Mouse (Mus musculus) intestine, embryonic 15.5 days (tissue): Measurements from ENCODE around the gene Prkcb. TPM values are rescaled to one million over a fixed set of nuclear protein-coding genes. Genes with fewer than 3 reads are reported as not detected.

Experiments used
- ATAC-seq: fragments of 200-750 bp; cut with Nextera tagmentation; 2 replicates; pipeline ENCODE4 v1.8.0; 2017; ENCODE audit warnings: moderate TSS enrichment, moderate library complexity
- H3K27ac ChIP-seq: fragments of 300-500 bp; sonication (generic); 2 replicates; pipeline ENCODE4 v1.5.1; 2015; ENCODE audit warnings: mild to moderate bottlenecking, inconsistent platforms
- H3K27me3 ChIP-seq: fragments of 300-500 bp; sonication (generic); replicated peaks from 2 replicates; pipeline ENCODE4 v1.6.1; 2015; ENCODE audit warnings: inconsistent platforms
- H3K36me3 ChIP-seq: fragments of 300-500 bp; sonication (generic); 2 replicates; pipeline ENCODE4 v1.6.1; 2015; ENCODE audit warnings: inconsistent platforms
- H3K4me1 ChIP-seq: fragments of 300-500 bp; sonication (generic); replicated peaks from 2 replicates; pipeline ENCODE4 v1.6.1; 2015; ENCODE audit warnings: inconsistent platforms
- H3K4me2 ChIP-seq: fragments of 300-500 bp; sonication (generic); replicated peaks from 2 replicates; pipeline ENCODE4 v1.6.1; 2015; ENCODE audit warnings: mild to moderate bottlenecking, inconsistent platforms
- H3K4me3 ChIP-seq: fragments of 300-500 bp; sonication (generic); replicated peaks from 2 replicates; pipeline ENCODE4 v1.5.1; 2015; ENCODE audit warnings: inconsistent platforms
- H3K9ac ChIP-seq: fragments of 300-500 bp; sonication (generic); 2 replicates; pipeline ENCODE4 v1.6.1; 2015; ENCODE audit warnings: inconsistent platforms
- H3K9me3 ChIP-seq: fragments of 300-500 bp; sonication (generic); 2 replicates; pipeline ENCODE4 v1.6.1; 2016; ENCODE audit warnings: inconsistent platforms
- WGBS: fragments of 180-500 bp; shearing (Covaris S2); methylation state at CpG from one replicate; pipeline ENCODE4 v1.1.7; 2015; 5-methylcytosine and 5-hydroxymethylcytosine counted together
- polyA plus RNA-seq: library from polyadenylated mRNA; unstranded; fragments of >200 nt; fragmentation: Nextera tagmentation; extraction: Ambion mirVana; gene quantifications from 2 replicates; pipeline ENCODE4 v1.2.1, GENCODE M21; 2015

Gene Prkcb
- polyA plus RNA-seq, 1 experiment from 2014 or later: 12.3 TPM

DNA sequence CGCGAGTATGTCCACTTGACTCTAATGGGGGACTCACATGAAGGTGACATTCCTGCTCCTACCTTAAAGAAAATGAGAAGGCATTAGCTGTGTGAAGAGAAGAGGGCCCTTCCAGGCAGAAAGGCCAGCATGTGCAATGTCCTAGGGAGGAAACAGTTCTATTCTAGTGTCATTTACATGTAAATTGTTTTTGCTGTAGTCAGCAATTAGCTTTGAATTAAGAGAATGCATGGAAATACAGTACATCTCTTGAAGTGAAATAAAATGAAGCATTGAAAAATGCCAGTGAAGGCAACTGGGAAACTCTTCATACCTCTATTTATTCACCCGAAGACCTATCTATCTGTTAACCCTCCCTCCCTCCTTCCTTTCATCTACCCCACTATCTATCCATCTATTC, 48.8 kb downstream of the Prkcb start:
- Histone ChIP-seq H3K27me3 (no peaks in the 10 kb centered on the region), H3K4me1 (no peaks in the 10 kb centered on the region), H3K4me3 (no peak overlapping the region), H3K27ac (no peak overlapping the region), H3K9ac (no peak overlapping the region), H3K4me2 (no peak overlapping the region), H3K36me3 (no peaks in the 10 kb centered on the region), H3K9me3 (no peaks in the 10 kb centered on the region)
- WGBS: 89% methylated on average over 3 of the region's 3 CpGs
- no peak for ATAC-seq

DNA sequence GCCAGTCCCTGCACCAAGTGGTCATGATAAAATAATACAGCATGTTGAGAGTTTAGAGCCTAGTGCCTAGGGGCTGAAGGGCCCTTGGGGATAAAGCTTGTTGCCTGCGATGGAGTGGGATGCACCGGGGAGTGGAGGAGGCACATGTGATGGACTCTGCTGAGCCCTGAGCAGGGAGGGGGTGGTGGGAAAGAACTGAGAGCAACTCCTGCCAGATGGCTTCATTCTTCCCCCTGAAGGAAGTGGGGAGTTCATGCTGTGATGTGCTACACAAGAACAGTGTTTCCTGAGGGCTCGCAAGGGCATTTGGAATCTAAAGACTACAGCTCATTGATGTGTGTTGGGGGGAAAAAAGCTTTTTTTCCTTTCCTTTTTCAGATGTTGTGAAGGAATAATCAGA, 49.5 kb downstream of the Prkcb start:
- no peaks in the 10 kb centered on the region for H3K4me1 ChIP-seq
- H3K9me3 ChIP-seq: no peaks in the 10 kb centered on the region
- H3K27ac ChIP-seq: no peak overlapping the region
- no peak overlapping the region for H3K9ac ChIP-seq
- no peak overlapping the region for H3K4me2 ChIP-seq
- H3K27me3 ChIP-seq: no peaks in the 10 kb centered on the region
- WGBS: 68% methylated on average over 3 of the region's 3 CpGs
- no peaks in the 10 kb centered on the region for H3K36me3 ChIP-seq
- no peak for ATAC-seq
- no peak overlapping the region for H3K4me3 ChIP-seq

DNA sequence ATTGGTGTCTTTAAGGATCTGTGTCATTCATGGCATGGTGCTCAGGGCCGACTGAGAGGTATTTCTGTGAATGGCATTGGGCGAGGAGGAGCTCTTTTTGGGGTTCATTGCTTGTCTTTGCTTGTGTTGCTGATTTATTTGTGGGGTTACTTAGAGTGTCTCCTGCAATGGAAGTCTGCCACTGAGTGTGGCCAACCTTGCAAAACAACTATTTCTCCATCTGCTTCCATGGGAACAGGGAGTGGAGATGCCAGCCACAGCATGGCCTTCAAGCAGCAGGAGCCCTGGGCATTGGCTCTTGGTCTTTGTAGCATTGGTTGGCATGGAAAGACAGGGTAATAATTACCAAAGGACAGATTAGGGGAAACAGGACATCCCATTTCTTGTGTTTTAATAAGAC, 50.9 kb downstream of the Prkcb start:
- H3K27ac ChIP-seq: no peak overlapping the region
- H3K4me2 ChIP-seq: no peak overlapping the region
- H3K9me3 ChIP-seq: no peaks in the 10 kb centered on the region
- WGBS: 69% methylated on average over 2 of the region's 2 CpGs
- H3K9ac ChIP-seq: no peak overlapping the region
- H3K27me3 ChIP-seq: no peaks in the 10 kb centered on the region
- H3K4me3 ChIP-seq: no peak overlapping the region
- H3K4me1 ChIP-seq: no peaks in the 10 kb centered on the region
- ATAC-seq: no peak
- H3K36me3 ChIP-seq: no peaks in the 10 kb centered on the region

DNA sequence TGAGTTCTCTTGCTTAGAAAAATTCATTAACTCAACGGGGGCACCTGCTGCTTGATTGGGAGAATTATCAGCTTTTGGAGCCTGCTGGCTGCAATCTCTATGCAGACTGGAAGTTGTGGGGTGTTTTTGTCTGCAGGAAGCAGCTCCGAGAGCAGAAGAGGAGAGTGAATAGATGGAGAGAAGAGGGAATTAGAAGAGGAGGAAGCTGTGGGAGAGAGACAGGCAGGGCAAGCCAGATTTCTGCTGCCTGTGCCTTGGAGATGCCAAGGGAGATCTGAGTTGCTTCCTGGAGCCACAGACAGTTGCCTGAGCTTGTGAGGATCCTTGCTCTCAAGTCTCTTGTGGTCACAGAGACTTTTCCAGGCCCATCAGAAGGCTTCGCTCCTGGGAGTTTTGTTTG, 53.3 kb downstream of the Prkcb start:
- H3K27me3 ChIP-seq: no peaks in the 10 kb centered on the region
- no peak overlapping the region for H3K9ac ChIP-seq
- ATAC-seq: no peak
- no peak overlapping the region for H3K27ac ChIP-seq
- H3K36me3 ChIP-seq: no peaks in the 10 kb centered on the region
- no peaks in the 10 kb centered on the region for H3K9me3 ChIP-seq
- no peak overlapping the region for H3K4me3 ChIP-seq
- H3K4me2 ChIP-seq: no peak overlapping the region
- no peaks in the 10 kb centered on the region for H3K4me1 ChIP-seq
- 61% methylated on average over 3 of the region's 3 CpGs for WGBS

DNA sequence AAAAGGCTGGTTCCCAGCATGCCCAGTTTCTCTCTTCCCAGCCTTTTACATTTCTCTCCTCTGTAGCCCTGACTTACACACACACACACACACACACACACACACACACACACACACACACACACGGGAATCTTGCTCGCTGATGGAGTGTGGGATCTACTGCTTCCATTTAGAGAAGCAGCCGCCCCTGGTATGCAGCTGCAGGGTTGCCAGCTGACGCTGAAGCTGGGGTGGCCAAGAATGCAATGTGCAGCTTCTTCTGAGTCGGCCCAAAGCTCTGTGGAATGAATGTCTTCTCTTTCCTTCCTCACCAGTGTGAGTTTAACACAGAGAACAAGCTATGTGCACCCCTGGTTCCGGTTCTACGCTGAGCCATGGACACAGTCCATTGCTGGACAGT, 56.1 kb downstream of the Prkcb start:
- Histone ChIP-seq H3K4me3 (no peak overlapping the region), H3K4me1 (no peaks in the 10 kb centered on the region), H3K9me3 (no peaks in the 10 kb centered on the region), H3K27me3 (no peaks in the 10 kb centered on the region), H3K27ac (no peak overlapping the region), H3K9ac (no peak overlapping the region), H3K4me2 (no peak overlapping the region), H3K36me3 (no peaks in the 10 kb centered on the region)
- no peak for ATAC-seq
- 56% methylated on average over 7 of the region's 7 CpGs for WGBS

DNA sequence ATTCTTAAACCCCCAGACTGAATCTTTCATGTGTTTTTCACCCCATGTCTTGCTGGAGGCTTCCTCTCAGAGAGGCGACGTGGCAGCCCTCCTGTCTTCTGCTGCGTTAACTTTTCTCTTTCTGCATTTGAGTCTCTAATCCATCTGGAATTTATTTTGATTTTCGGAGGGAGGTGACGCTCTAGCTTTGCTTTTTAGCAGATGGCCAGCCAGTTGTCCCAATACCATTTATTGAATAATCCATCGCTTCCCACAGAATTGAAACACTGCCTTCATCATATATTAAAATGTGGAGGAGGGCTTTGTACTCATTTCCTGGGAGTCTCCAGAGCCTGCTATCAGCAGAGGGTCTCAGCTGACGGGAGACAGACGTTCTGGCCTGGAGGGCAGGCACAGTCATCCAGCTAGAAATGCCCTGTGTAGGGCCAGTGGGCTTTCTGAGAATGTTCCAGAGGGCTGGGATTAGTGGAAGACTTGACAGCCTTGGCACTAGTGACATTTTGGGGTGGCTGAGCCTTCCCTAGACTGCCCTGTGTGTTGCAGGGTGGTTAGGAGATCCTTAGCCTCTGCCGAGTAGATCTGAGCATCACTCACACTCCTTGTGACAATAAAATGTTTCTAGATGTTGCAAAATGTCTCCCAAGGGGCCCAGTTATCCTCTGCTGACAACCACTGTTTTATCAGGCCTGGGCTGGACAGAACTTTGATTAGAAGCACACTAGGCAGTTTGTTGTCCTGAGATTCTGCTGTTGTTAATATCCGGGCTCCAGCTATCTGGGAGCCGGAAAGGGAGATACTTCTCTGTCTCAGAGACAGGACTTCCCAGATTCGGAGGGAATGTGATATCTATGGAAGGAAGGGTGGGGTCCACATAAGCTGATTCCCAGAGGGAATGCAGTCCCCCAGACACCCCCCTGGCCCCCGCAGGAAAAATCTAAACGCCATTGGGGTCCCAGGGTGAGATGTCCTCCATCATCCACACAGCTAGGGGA, 58.0 kb downstream of the Prkcb start:
- Histone ChIP-seq H3K9me3 (no peaks in the 10 kb centered on the region), H3K4me1 (no peaks in the 10 kb centered on the region), H3K9ac (no peak overlapping the region), H3K36me3 (no peaks in the 10 kb centered on the region), H3K27me3 (no peaks in the 10 kb centered on the region), H3K4me3 (no peak overlapping the region), H3K4me2 (no peak overlapping the region), H3K27ac (no peak overlapping the region)
- no peak for ATAC-seq
- 67% methylated on average over 14 of the region's 14 CpGs for WGBS

DNA sequence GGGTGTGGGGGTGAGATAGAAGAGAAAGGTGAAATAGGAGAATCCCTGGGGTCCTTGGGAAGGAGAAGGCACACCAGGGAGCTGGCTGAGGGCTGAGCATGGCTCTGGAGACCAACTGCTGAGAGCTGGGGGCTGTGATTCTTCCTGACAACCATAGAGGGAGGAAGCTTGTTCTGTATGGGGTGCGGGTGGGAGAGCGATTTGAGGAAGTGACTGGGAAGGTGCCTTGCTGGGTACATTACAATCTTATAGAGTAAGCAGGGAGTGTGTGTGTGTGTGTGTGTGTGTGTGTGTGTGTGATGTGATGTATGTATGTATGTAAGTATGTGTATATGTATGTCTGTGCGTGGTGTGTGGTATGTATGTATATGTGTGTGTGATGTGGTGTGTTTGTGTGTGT, 58.9 kb downstream of the Prkcb start:
- Histone ChIP-seq H3K27ac (no peak overlapping the region), H3K9ac (no peak overlapping the region), H3K4me3 (no peak overlapping the region), H3K4me2 (no peak overlapping the region), H3K36me3 (no peaks in the 10 kb centered on the region), H3K4me1 (no peaks in the 10 kb centered on the region), H3K27me3 (no peaks in the 10 kb centered on the region), H3K9me3 (no peaks in the 10 kb centered on the region)
- 79% methylated on average over 3 of the region's 3 CpGs for WGBS
- no peak for ATAC-seq

DNA sequence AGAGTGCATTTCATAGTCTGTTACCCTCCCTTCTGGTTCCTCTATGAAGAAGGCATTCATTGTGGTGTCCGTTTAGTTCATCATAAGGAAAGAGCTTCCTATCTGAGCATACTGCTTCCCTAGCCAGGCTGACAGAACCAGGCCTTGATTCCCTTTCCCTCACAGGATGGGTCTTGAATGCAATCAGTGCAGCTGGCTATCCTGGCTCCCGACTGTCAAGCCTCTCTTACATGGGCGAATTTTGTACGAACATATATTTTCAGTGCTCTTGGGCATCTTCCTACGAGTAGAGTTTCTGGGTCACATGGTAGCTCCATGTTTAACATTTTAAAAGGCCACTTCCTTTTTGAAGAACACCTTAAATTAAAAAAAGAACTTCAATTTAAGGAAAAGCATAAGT, 61.4 kb downstream of the Prkcb start:
- H3K4me3 ChIP-seq: no peak overlapping the region
- no peaks in the 10 kb centered on the region for H3K36me3 ChIP-seq
- no peaks in the 10 kb centered on the region for H3K4me1 ChIP-seq
- no peak overlapping the region for H3K4me2 ChIP-seq
- ATAC-seq: no peak
- no peaks in the 10 kb centered on the region for H3K27me3 ChIP-seq
- H3K9me3 ChIP-seq: no peaks in the 10 kb centered on the region
- WGBS: 87% methylated on average over 5 of the region's 5 CpGs
- H3K9ac ChIP-seq: no peak overlapping the region
- no peak overlapping the region for H3K27ac ChIP-seq

DNA sequence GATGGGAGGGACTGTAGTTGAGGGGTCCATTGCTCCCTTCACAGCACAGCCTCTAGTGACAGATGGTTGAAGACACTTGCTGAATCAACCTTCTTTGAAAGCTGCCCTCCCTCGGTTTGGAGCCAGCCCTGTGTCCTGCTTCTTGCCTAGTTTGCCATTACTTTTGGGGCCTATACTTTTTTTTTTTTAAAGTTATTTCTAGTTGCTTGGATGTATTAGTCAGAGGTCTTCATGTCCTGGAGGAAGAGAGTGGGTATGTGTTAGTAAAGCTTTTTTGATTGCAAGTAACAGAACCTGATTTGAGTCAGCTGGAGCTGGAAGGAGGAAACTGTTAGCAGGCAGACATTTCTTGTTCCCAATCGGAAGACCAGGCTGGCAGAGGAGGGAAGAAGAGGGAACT, 62.2 kb downstream of the Prkcb start:
- Histone ChIP-seq H3K4me2 (no peak overlapping the region), H3K27ac (no peak overlapping the region), H3K36me3 (no peaks in the 10 kb centered on the region), H3K9ac (no peak overlapping the region), H3K4me1 (no peaks in the 10 kb centered on the region), H3K9me3 (no peaks in the 10 kb centered on the region), H3K4me3 (no peak overlapping the region), H3K27me3 (no peaks in the 10 kb centered on the region)
- ATAC-seq: no peak
- 66% methylated on average over 2 of the region's 2 CpGs for WGBS

DNA sequence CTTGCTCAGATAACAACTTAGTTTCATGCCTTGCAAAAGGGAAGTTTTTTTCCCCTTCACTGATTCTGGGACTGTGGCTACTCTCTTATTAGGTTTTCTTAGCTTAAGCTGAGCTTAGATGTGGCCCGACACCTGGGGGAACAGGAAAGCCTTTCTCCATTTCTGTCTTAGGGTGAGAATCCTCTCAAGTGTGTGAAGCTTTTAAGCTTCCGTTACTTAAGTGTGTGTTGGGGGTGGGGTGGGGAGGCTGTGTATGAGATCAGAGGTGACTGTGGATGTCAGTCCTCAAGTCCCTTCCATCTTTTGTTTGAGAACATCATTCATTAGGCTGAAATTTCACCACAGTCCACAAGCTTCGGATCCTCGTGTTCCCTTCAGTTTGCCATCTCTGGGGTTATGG, 63.3 kb downstream of the Prkcb start:
- no peak overlapping the region for H3K9ac ChIP-seq
- H3K27ac ChIP-seq: no peak overlapping the region
- no peak overlapping the region for H3K4me3 ChIP-seq
- H3K36me3 ChIP-seq: no peaks in the 10 kb centered on the region
- H3K27me3 ChIP-seq: no peaks in the 10 kb centered on the region
- no peak for ATAC-seq
- no peaks in the 10 kb centered on the region for H3K9me3 ChIP-seq
- WGBS: 86% methylated on average over 4 of the region's 4 CpGs
- H3K4me1 ChIP-seq: no peaks in the 10 kb centered on the region
- no peak overlapping the region for H3K4me2 ChIP-seq

DNA sequence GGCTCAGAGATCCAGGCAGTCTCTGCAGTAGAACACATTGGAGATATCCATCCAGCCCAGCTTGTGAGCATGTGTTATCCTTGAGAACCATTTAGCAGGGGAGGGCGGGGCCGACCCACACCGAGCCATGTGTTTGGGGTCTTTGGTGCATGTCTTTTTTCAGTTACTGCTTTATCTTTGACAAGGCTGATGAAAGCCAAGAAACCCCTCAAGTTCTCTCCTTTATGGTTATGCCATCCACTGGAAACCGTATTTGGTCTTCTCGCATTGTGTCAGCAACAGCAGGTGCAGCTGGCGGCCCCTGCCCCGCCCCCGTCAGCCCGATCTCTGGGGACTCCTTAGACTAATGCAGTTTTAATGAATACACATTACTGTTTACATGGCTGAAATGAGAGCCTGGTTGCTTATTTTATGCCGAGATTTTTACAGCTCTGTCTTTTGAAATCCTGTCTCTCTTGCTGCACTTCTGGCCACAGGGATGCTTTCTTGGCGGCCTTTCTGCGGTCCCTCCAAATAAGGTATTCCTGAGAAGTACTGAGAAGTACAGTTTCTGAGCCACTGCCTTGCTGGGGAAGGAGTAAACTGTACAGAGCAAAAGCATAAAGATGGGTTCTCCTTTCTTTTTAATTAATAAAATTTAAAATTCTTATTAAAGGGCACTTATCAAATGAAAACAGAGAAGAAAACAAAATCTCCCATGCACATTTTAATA, 64.2 kb downstream of the Prkcb start:
- no peak overlapping the region for H3K27ac ChIP-seq
- peak; percentile 34; the same call in 1 of the 2 replicates for ATAC-seq
- H3K36me3 ChIP-seq: no peaks in the 10 kb centered on the region
- 65% methylated on average over 12 of the region's 12 CpGs for WGBS
- no peaks in the 10 kb centered on the region for H3K27me3 ChIP-seq
- H3K4me1 ChIP-seq: no peaks in the 10 kb centered on the region
- no peaks in the 10 kb centered on the region for H3K9me3 ChIP-seq
- no peak overlapping the region for H3K4me2 ChIP-seq
- no peak overlapping the region for H3K4me3 ChIP-seq
- H3K9ac ChIP-seq: no peak overlapping the region

DNA sequence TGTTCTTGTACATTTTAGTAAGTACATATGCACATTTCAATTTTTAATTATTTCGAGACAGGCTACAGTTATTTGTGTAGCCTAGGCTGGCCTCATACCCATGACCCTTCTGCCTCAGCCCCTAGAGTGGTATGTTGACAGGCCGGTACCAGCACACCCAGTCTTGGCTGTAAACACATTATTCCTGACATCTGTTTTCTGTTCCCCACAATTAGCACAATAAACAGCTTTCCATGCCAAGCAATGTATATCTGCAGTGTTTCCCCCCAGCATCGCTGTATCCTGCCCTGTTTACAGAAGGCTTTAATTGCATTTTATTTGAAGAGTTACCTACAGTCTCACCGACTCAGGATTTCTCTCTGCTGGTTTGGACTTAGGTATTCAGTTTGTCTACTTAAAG, 64.8 kb downstream of the Prkcb start:
- Histone ChIP-seq H3K27me3 (no peaks in the 10 kb centered on the region), H3K9ac (no peak overlapping the region), H3K9me3 (no peaks in the 10 kb centered on the region), H3K4me1 (no peaks in the 10 kb centered on the region), H3K4me3 (no peak overlapping the region), H3K4me2 (no peak overlapping the region), H3K27ac (no peak overlapping the region), H3K36me3 (no peaks in the 10 kb centered on the region)
- no peak for ATAC-seq
- WGBS: 57% methylated on average over 4 of the region's 4 CpGs

DNA sequence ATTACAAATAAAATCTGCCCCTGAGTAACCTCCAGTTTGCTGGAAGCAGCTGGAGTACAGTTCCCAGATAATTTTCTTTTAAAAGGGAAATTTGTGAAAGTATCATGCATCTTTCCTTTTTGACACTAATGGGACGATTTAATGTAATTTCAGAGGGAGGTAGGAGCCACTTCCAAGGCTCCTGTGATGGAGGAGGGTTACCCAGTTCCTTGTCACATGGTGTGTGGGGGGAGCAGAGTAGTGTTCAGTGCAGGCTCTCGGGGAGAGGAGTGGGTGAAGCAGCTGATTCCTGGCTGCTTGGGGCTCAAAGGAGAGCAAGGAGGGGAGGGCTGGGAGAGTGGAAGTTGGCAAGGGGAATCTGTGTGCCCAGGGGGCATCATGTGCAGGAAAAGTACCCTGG, 68.4 kb downstream of the Prkcb start:
- 45% methylated on average over 2 of the region's 2 CpGs for WGBS
- Histone ChIP-seq H3K4me1 (no peaks in the 10 kb centered on the region), H3K9ac (no peak overlapping the region), H3K9me3 (no peaks in the 10 kb centered on the region), H3K36me3 (no peaks in the 10 kb centered on the region), H3K27ac (no peak overlapping the region), H3K4me3 (no peak overlapping the region), H3K4me2 (no peak overlapping the region), H3K27me3 (no peaks in the 10 kb centered on the region)
- ATAC-seq: no peak
